Mouse (Mus musculus): ENCODE results near the gene Gm9918.
"Not testable (repeated sequence)": the region's sequence is repeated elsewhere in the genome, so short reads cannot be mapped to it uniquely, and the experiment has no call there.

GRCm38 (mm10) chr15:102225619-102226018, 44.7 kb upstream of the Gm9918 start:
- not testable (repeated sequence) for TF ChIP-seq CTCF (conservative IDR thresholded peaks at IDR 0.05; ENCODE audit: low read length); NANOG (IDR thresholded peaks at IDR 0.05; ENCODE audit: borderline replicate concordance, low read length); POU5F1 (IDR thresholded peaks at IDR 0.05; ENCODE audit: borderline replicate concordance, low read length)
